Mouse (Mus musculus): ENCODE data around the gene Olfr1450.
"Not testable (repeated sequence)": the region's sequence is repeated elsewhere in the genome, so short reads cannot be mapped to it uniquely, and the experiment has no call there.

Olfr1450 gene

DNA sequence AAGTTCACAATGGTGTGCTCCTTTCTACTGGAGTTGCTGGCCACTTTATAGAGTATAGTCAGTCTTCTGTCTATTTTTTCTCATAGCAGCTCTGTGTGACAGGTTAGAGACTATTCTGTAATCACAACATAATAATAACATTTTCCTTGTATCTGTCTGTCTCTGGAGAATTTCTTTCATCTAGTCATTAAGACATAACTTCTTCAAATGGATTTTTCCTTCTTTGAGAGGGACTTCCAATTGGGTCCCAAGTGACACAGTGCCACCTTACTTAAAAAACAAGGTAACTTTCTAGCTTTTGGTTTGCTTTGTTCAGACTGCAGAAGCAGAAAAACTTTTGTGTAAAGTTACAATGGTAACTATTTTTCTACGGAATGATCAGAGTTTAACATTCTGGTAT is at the start of gene Olfr1450:
Olfr1450 (plus strand) TSS at position 301 of the 400 bp plus-strand sequence.
- DNase-seq (ENCODE audit: low read depth, low spot score): no peak

DNA sequence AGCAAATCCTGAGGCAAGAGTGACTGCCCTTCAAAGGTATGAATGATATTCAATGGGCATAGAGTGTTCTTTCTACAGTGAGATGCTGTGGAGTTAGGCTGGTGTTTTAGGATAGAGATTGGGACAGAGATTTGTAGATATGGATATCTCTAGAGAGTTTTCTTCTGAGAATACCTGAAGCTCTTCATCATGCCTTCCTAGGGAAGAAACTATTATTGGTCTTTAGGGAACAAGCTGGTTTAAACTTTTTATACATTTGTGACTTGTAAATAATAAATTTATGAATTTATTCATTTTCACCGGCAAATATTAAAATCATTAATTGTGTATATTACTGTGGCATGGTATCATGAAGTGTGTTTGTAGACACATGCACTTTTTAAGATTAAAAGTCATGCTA is 46.4 kb upstream of the Olfr1450 start, which contains the start of gene Olfr1447:
Olfr1447 (minus strand) TSS at position 101 of the 400 bp plus-strand sequence.
- no peak for DNase-seq (ENCODE audit: low read depth, low spot score)

GRCm38 (mm10) chr19:12924319-12924718 is 25.7 kb upstream of the Olfr1450 start, which contains the start of gene Olfr1448:
Gene Olfr1448 (minus strand): TSS chr19:12924419.
- no peak for DNase-seq (ENCODE audit: low read depth, low spot score)

DNA sequence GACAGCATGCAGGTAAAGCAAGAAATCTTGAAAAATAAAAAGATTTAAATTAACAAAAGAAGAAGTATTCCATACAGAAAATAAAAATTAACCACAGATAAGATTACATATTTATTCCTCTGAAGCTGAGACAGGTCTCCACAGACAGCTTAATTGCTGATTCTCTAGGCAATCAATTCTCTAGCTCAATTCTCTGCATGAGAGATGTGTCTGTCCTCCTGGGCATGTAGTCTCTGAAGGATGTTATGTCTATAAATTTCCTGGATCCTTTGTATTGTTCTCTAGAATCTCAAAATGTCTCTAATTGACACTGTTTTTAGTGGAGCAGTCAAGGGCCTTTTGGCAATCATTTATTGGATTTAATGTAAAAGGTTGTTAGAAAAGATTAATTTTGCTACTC is 19.5 kb upstream of the Olfr1450 start, which contains the start of gene Olfr1449:
Olfr1449 (plus strand) TSS at position 301 of the 400 bp plus-strand sequence.
- no peak for DNase-seq (ENCODE audit: low read depth, low spot score)

DNA sequence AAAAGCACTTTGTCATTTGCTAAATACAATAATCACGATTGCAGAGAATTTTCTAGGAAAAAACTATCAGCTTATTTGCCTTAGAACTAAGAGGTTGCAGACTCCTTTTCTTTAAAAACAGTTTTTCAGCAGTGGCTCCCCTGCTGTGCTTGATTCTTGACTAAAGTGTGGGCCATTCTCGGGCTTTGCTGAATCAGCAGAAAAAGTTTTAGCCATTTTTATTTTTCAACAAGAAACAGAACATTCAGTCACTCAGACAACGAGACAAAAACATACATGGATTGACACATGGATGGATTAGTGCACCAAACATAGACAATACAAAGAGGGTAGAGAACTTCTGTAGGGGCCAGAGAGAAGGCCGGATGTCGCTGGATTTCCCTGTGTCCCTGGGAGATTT is 20.0 kb downstream of the Olfr1450 start:
- not testable (repeated sequence) for DNase-seq (ENCODE audit: low read depth, low spot score)

DNA sequence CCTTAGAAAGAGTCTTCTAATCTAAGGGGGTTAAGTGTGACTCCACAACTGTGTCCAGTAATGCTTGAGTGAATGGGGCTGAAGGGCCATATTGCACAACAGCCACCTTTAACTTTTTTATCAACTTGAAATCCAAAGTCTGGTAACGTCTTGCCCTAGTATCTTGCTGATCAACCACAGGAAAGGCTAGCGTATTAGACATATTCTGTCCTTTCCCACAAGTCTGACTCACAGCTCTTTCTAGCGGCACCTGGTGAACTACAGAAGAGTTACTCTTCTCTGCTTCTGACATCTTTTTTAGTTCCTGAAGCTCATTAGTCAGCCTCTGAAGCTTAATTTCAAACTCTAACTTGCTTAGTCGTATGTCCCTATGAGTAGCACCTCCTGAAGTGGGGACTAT is 42.3 kb downstream of the Olfr1450 start:
- DNase-seq (ENCODE audit: low read depth, low spot score): not testable (repeated sequence)

DNA sequence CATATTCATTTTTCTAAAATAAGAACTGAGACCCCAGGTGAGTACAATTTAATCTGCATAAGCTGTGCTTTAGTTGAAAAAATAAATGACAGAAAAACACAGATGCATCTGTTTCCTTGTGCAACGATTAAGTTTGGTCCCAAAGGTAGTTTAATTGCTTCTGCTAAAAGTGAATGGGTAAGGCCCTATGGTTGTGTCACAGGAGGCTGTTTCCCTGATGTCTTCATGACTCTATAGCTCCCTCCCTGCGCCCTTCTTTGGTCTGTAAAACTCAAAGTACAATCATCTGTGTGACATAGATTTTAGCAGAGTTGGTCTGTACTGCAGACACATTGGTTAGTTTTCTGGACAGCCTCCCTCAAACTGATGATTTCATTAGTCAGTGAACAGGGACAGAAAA is 44.7 kb downstream of the Olfr1450 start, which contains the start of gene Olfr1451:
Olfr1451 (plus strand) TSS at position 301 of the 400 bp plus-strand sequence.
- no peak for DNase-seq (ENCODE audit: low read depth, low spot score)

All from telencephalon, adult 2 months (tissue).